Mouse (Mus musculus) liver, postnatal 0 days (tissue): ENCODE data around the gene Pglyrp1. TPM values are rescaled to one million over a fixed set of nuclear protein-coding genes. Genes with fewer than 3 reads are reported as not detected.
"Not testable (repeated sequence)": the region's sequence is repeated elsewhere in the genome, so short reads cannot be mapped to it uniquely, and the experiment has no call there.

Source experiments
- ATAC-seq: fragments of 200-750 bp; cut with Nextera tagmentation; 2 replicates; pipeline ENCODE4 v1.8.0; 2017; ENCODE audit warnings: mild to moderate bottlenecking, moderate library complexity
- DNase-seq: peaks from one replicate; pipeline ENCODE4 v3.0.0-alpha.2; 2016
- H3K27ac ChIP-seq: fragments of 300-500 bp; sonication (generic); 2 replicates; pipeline ENCODE4 v1.5.1; 2014; ENCODE audit warnings: antibody characterized with exemption, moderate library complexity, mild to moderate bottlenecking, low read depth
- H3K27me3 ChIP-seq: fragments of 300-500 bp; sonication (generic); 2 replicates; pipeline ENCODE4 v1.6.1; 2014; ENCODE audit warnings: low read length, control low read depth, mixed read lengths; ENCODE audit not compliant: insufficient read depth
- H3K36me3 ChIP-seq: fragments of 300-500 bp; sonication (generic); replicated peaks from 2 replicates; pipeline ENCODE4 v1.6.1; 2014; ENCODE audit warnings: mild to moderate bottlenecking, control low read depth, low read length, moderate library complexity, mixed read lengths; ENCODE audit not compliant: insufficient read depth
- H3K4me1 ChIP-seq: fragments of 300-500 bp; sonication (generic); 2 replicates; pipeline ENCODE4 v1.6.1; 2014; ENCODE audit warnings: antibody characterized with exemption, mild to moderate bottlenecking, control low read depth; ENCODE audit not compliant: insufficient read depth
- H3K4me2 ChIP-seq: fragments of 300-500 bp; sonication (generic); 2 replicates; pipeline ENCODE4 v1.6.1; 2014; ENCODE audit warnings: low read depth, mild to moderate bottlenecking, low read length, moderate library complexity, mixed read lengths
- H3K4me3 ChIP-seq: fragments of 300-500 bp; sonication (generic); 2 replicates; pipeline ENCODE4 v1.5.1; 2014; ENCODE audit warnings: low read depth, low read length
- H3K9ac ChIP-seq: fragments of 300-500 bp; sonication (generic); replicated peaks from 2 replicates; pipeline ENCODE4 v1.6.1; 2014; ENCODE audit warnings: mild to moderate bottlenecking, moderate library complexity
- H3K9me3 ChIP-seq: fragments of 300-500 bp; sonication (generic); 2 replicates; pipeline ENCODE4 v1.6.1; 2016; ENCODE audit warnings: mild to moderate bottlenecking, control low read depth, low read length, mixed read lengths
- CTCF ChIP-seq: sonication (generic); IDR thresholded peaks from 2 replicates; pipeline ENCODE4 v1.5.1; 2016; ENCODE audit warnings: antibody characterized with exemption, low read depth
- EP300 ChIP-seq: IDR thresholded peaks from 2 replicates; pipeline ENCODE4 v1.6.1; 2016; ENCODE audit warnings: antibody characterized with exemption, low read depth, mild to moderate bottlenecking
- WGBS: fragments of 180-500 bp; shearing (Covaris S2); extraction: QIAGEN DNeasy Blood & Tissue Kit; methylation state at CpG from one replicate; pipeline ENCODE4 v1.1.7; 2014; ENCODE audit not compliant: insufficient replicate concordance; 5-methylcytosine and 5-hydroxymethylcytosine counted together
- polyA plus RNA-seq: library from polyadenylated mRNA; unstranded; fragments of >200 nt; fragmentation: Nextera tagmentation; extraction: Ambion mirVana; gene quantifications from 2 replicates; pipeline ENCODE4 v1.2.1, GENCODE M21; 2015

The Pglyrp1 gene
- polyA plus RNA-seq, result 118 and 119 TPM in 2 replicates

- not testable (repeated sequence) for H3K4me1 ChIP-seq, H3K4me3 ChIP-seq, H3K27me3 ChIP-seq, ATAC-seq, H3K27ac ChIP-seq, H3K4me2 ChIP-seq, DNase-seq, H3K9me3 ChIP-seq, H3K36me3 ChIP-seq, H3K9ac ChIP-seq
- no CpG with 5 or more reads among the region's 8 CpGs for WGBS
These were observed at the start of gene Pglyrp1 for GRCm38 (mm10) chr7:18871031-18871430. Gene Pglyrp1 (plus strand): TSS chr7:18871331.

GRCm38 (mm10) chr7:18821507-18821906, 49.6 kb upstream of the Pglyrp1 start, which contains the start of gene Psg17:
Gene Psg17 (minus strand): TSS chr7:18821607.
- no peak for ATAC-seq
- H3K4me1 ChIP-seq, result no peaks in the 10 kb centered on the region
- no peaks in the 10 kb centered on the region for H3K36me3 ChIP-seq
- no peak within 1 kb of the TSS for H3K9ac ChIP-seq
- no peak within 1 kb of the TSS for H3K4me3 ChIP-seq
- no peak within 1 kb of the TSS for H3K27ac ChIP-seq
- no peak for DNase-seq
- H3K27me3 ChIP-seq, result no peaks in the 10 kb centered on the region
- TF ChIP-seq CTCF (no peak), EP300 (no peak)
- no peak within 1 kb of the TSS for H3K4me2 ChIP-seq
- 55% methylated on average over 3 of the region's 3 CpGs for WGBS
- no peaks in the 10 kb centered on the region for H3K9me3 ChIP-seq

- H3K4me1 ChIP-seq, result no peaks in the 10 kb centered on the region
- no peaks in the 10 kb centered on the region for H3K27me3 ChIP-seq
- ATAC-seq, result no peak
- no peak overlapping the region for H3K4me2 ChIP-seq
- H3K36me3 ChIP-seq, result no peaks in the 10 kb centered on the region
- TF ChIP-seq CTCF, result no peak
- TF ChIP-seq EP300, result no peak
- no peak overlapping the region for H3K27ac ChIP-seq
- WGBS, result 66% methylated on average over 26 of the region's 26 CpGs
- H3K9me3 ChIP-seq, result no peaks in the 10 kb centered on the region
- no peak overlapping the region for H3K4me3 ChIP-seq
- DNase-seq, result no peak
- no peak overlapping the region for H3K9ac ChIP-seq
These were observed 43.2 kb upstream of the Pglyrp1 start for GRCm38 (mm10) chr7:18827792-18828546.

GRCm38 (mm10) chr7:18828592-18828991, 42.5 kb upstream of the Pglyrp1 start:
- Histone ChIP-seq H3K27me3 (no peaks in the 10 kb centered on the region), H3K9ac (no peak overlapping the region), H3K36me3 (no peaks in the 10 kb centered on the region), H3K4me3 (no peak overlapping the region), H3K9me3 (no peaks in the 10 kb centered on the region), H3K27ac (no peak overlapping the region), H3K4me2 (no peak overlapping the region), H3K4me1 (no peaks in the 10 kb centered on the region)
- 70% methylated on average over 9 of the region's 9 CpGs for WGBS
- ATAC-seq (no peak), DNase-seq (no peak)
- TF ChIP-seq CTCF (peak; percentile 43), EP300 (no peak)

GRCm38 (mm10) chr7:18829545-18829944, 41.6 kb upstream of the Pglyrp1 start:
- no peak for TF ChIP-seq CTCF
- no peak for TF ChIP-seq EP300
- no peak for DNase-seq
- Histone ChIP-seq H3K36me3 (no peaks in the 10 kb centered on the region), H3K9ac (no peak overlapping the region), H3K27me3 (no peaks in the 10 kb centered on the region), H3K4me2 (no peak overlapping the region), H3K9me3 (no peaks in the 10 kb centered on the region), H3K27ac (no peak overlapping the region), H3K4me1 (no peaks in the 10 kb centered on the region), H3K4me3 (no peak overlapping the region)
- no peak for ATAC-seq
- 80% methylated on average over 7 of the region's 7 CpGs for WGBS

- no peak for ATAC-seq
- Histone ChIP-seq H3K36me3 (no peaks in the 10 kb centered on the region), H3K4me3 (no peak overlapping the region), H3K27me3 (no peaks in the 10 kb centered on the region), H3K9me3 (no peaks in the 10 kb centered on the region), H3K27ac (no peak overlapping the region), H3K4me1 (no peaks in the 10 kb centered on the region), H3K4me2 (no peak overlapping the region), H3K9ac (no peak overlapping the region)
- DNase-seq, result no peak
- TF ChIP-seq EP300, result no peak
- TF ChIP-seq CTCF, result 0 out of 2 replicates have a peak, but pooled peaks have one; percentile 11
- WGBS, result 43% methylated on average over 13 of the region's 13 CpGs
These were observed 38.8 kb upstream of the Pglyrp1 start for GRCm38 (mm10) chr7:18832298-18832697.
